Mouse (Mus musculus) hindbrain, embryonic 16.5 days (tissue): ENCODE data around the gene Mylk4. TPM values are rescaled to one million over a fixed set of nuclear protein-coding genes. Genes with fewer than 3 reads are reported as not detected.

ENCODE experiments used
- ATAC-seq: fragments of 200-750 bp; cut with Nextera tagmentation; 2 replicates; pipeline ENCODE4 v1.8.0; 2017; ENCODE audit warnings: moderate TSS enrichment, moderate library complexity
- H3K27ac ChIP-seq: fragments of 300-500 bp; sonication (generic); 2 replicates; pipeline ENCODE4 v1.5.1; 2014; ENCODE audit warnings: low read depth, mild to moderate bottlenecking, control low read depth, low read length, moderate library complexity
- H3K27me3 ChIP-seq: fragments of 300-500 bp; sonication (generic); replicated peaks from 2 replicates; pipeline ENCODE4 v1.6.1; 2014; ENCODE audit warnings: low read length; ENCODE audit not compliant: control insufficient read depth, insufficient read depth
- H3K36me3 ChIP-seq: fragments of 300-500 bp; sonication (generic); 2 replicates; pipeline ENCODE4 v1.6.1; 2014; ENCODE audit warnings: mild to moderate bottlenecking, low read length, moderate library complexity, mixed read lengths; ENCODE audit not compliant: control insufficient read depth, insufficient read depth
- H3K4me1 ChIP-seq: fragments of 300-500 bp; sonication (generic); 2 replicates; pipeline ENCODE4 v1.6.1; 2014; ENCODE audit warnings: low read depth, low read length; ENCODE audit not compliant: control insufficient read depth, insufficient read depth
- H3K4me2 ChIP-seq: fragments of 300-500 bp; sonication (generic); 2 replicates; pipeline ENCODE4 v1.6.1; 2014; ENCODE audit warnings: mild to moderate bottlenecking, low read length, control low read depth, moderate library complexity
- H3K4me3 ChIP-seq: fragments of 300-500 bp; sonication (generic); 2 replicates; pipeline ENCODE4 v1.5.1; 2014; ENCODE audit warnings: mild to moderate bottlenecking, low read length, control low read depth, moderate library complexity
- H3K9ac ChIP-seq: fragments of 300-500 bp; sonication (generic); 2 replicates; pipeline ENCODE4 v1.6.1; 2014; ENCODE audit warnings: low read depth, mild to moderate bottlenecking, control low read depth, low read length, moderate library complexity
- H3K9me3 ChIP-seq: fragments of 300-500 bp; sonication (generic); 2 replicates; pipeline ENCODE4 v1.6.1; 2014; ENCODE audit warnings: mild to moderate bottlenecking, low read length, moderate library complexity; ENCODE audit not compliant: control insufficient read depth
- WGBS: fragments of 180-500 bp; shearing (Covaris S2); extraction: QIAGEN DNeasy Blood & Tissue Kit; methylation state at CpG from one replicate; pipeline ENCODE4 v1.1.7; 2014; 5-methylcytosine and 5-hydroxymethylcytosine counted together
- polyA plus RNA-seq: library from polyadenylated mRNA; unstranded; fragments of >200 nt; fragmentation: Nextera tagmentation; extraction: Ambion mirVana; gene quantifications from 2 replicates; pipeline ENCODE4 v1.2.1, GENCODE M21; 2015

Mylk4 gene
- polyA plus RNA-seq, 1 experiment from 2014 or later: 0.14 TPM

- Histone ChIP-seq H3K36me3 (no peaks in the 10 kb centered on the region), H3K27ac (no peak overlapping the region), H3K4me1 (no peaks in the 10 kb centered on the region), H3K9me3 (no peaks in the 10 kb centered on the region), H3K4me2 (no peak overlapping the region), H3K27me3 (no peaks in the 10 kb centered on the region), H3K4me3 (no peak overlapping the region), H3K9ac (no peak overlapping the region)
- ATAC-seq: no peak
- WGBS: 83% methylated on average over 12 of the region's 12 CpGs
Observed at GRCm38 (mm10) chr13:32680121-32680551, 103.6 kb downstream of the Mylk4 start.

- Histone ChIP-seq H3K27me3 (no peaks in the 10 kb centered on the region), H3K4me1 (no peaks in the 10 kb centered on the region), H3K4me2 (no peak overlapping the region), H3K9ac (no peak overlapping the region), H3K36me3 (no peaks in the 10 kb centered on the region), H3K27ac (no peak overlapping the region), H3K4me3 (no peak overlapping the region), H3K9me3 (no peaks in the 10 kb centered on the region)
- WGBS: 55% methylated on average over 5 of the region's 5 CpGs
- ATAC-seq: no peak
Observed at GRCm38 (mm10) chr13:32678998-32679397, 104.8 kb downstream of the Mylk4 start.

GRCm38 (mm10) chr13:32670782-32671181 lies 113.0 kb downstream of the Mylk4 start:
- H3K9ac ChIP-seq: no peak overlapping the region
- H3K9me3 ChIP-seq: no peaks in the 10 kb centered on the region
- no peaks in the 10 kb centered on the region for H3K36me3 ChIP-seq
- H3K27me3 ChIP-seq: no peaks in the 10 kb centered on the region
- H3K27ac ChIP-seq: no peak overlapping the region
- no peak overlapping the region for H3K4me3 ChIP-seq
- H3K4me1 ChIP-seq: no peaks in the 10 kb centered on the region
- ATAC-seq: no peak
- no peak overlapping the region for H3K4me2 ChIP-seq
- 86% methylated on average over 7 of the region's 7 CpGs for WGBS

- Histone ChIP-seq H3K27me3 (no peaks in the 10 kb centered on the region), H3K9ac (no peak overlapping the region), H3K4me2 (no peak overlapping the region), H3K4me3 (no peak overlapping the region), H3K4me1 (no peaks in the 10 kb centered on the region), H3K27ac (no peak overlapping the region), H3K9me3 (no peaks in the 10 kb centered on the region), H3K36me3 (no peaks in the 10 kb centered on the region)
- 69% methylated on average over 3 of the region's 3 CpGs for WGBS
- 0 out of 2 replicates have a peak, but pooled peaks have one; percentile 30 for ATAC-seq
Observed at GRCm38 (mm10) chr13:32668296-32668695, 115.5 kb downstream of the Mylk4 start.

GRCm38 (mm10) chr13:32667386-32667785 lies 116.4 kb downstream of the Mylk4 start:
- Histone ChIP-seq H3K27me3 (no peaks in the 10 kb centered on the region), H3K9me3 (no peaks in the 10 kb centered on the region), H3K4me2 (no peak overlapping the region), H3K27ac (no peak overlapping the region), H3K36me3 (no peaks in the 10 kb centered on the region), H3K4me1 (no peaks in the 10 kb centered on the region), H3K9ac (no peak overlapping the region), H3K4me3 (no peak overlapping the region)
- WGBS: 86% methylated on average over 4 of the region's 4 CpGs
- no peak for ATAC-seq

GRCm38 (mm10) chr13:32662041-32662440 lies 121.7 kb downstream of the Mylk4 start:
- Histone ChIP-seq H3K4me1 (no peaks in the 10 kb centered on the region), H3K9me3 (no peaks in the 10 kb centered on the region), H3K9ac (no peak overlapping the region), H3K4me2 (no peak overlapping the region), H3K4me3 (no peak overlapping the region), H3K36me3 (no peaks in the 10 kb centered on the region), H3K27me3 (no peaks in the 10 kb centered on the region), H3K27ac (no peak overlapping the region)
- ATAC-seq: no peak
- 78% methylated on average over 3 of the region's 3 CpGs for WGBS

GRCm38 (mm10) chr13:32660294-32660693 lies 123.5 kb downstream of the Mylk4 start:
- 67% methylated on average over 4 of the region's 4 CpGs for WGBS
- Histone ChIP-seq H3K9me3 (no peaks in the 10 kb centered on the region), H3K36me3 (no peaks in the 10 kb centered on the region), H3K27ac (no peak overlapping the region), H3K4me3 (no peak overlapping the region), H3K9ac (no peak overlapping the region), H3K4me2 (no peak overlapping the region), H3K4me1 (no peaks in the 10 kb centered on the region), H3K27me3 (no peaks in the 10 kb centered on the region)
- ATAC-seq: no peak

- no peak overlapping the region for H3K4me3 ChIP-seq
- no peak overlapping the region for H3K4me2 ChIP-seq
- H3K27ac ChIP-seq: no peak overlapping the region
- no peak overlapping the region for H3K9ac ChIP-seq
- no peaks in the 10 kb centered on the region for H3K36me3 ChIP-seq
- 91% methylated on average over 5 of the region's 5 CpGs for WGBS
- H3K4me1 ChIP-seq: no peaks in the 10 kb centered on the region
- ATAC-seq: no peak
- H3K27me3 ChIP-seq: no peaks in the 10 kb centered on the region
- no peaks in the 10 kb centered on the region for H3K9me3 ChIP-seq
Observed at GRCm38 (mm10) chr13:32659271-32659670, 124.5 kb downstream of the Mylk4 start.

- no peak for ATAC-seq
- no peak overlapping the region for H3K4me3 ChIP-seq
- WGBS: 88% methylated on average over 2 of the region's 2 CpGs
- no peak overlapping the region for H3K27ac ChIP-seq
- no peaks in the 10 kb centered on the region for H3K4me1 ChIP-seq
- H3K27me3 ChIP-seq: no peaks in the 10 kb centered on the region
- no peak overlapping the region for H3K4me2 ChIP-seq
- no peaks in the 10 kb centered on the region for H3K9me3 ChIP-seq
- no peak overlapping the region for H3K9ac ChIP-seq
- no peaks in the 10 kb centered on the region for H3K36me3 ChIP-seq
Observed at GRCm38 (mm10) chr13:32657583-32657982, 126.2 kb downstream of the Mylk4 start.
